Mouse (Mus musculus) heart, adult 2 months (tissue): ENCODE measurements at regions not wholly inside any gene's neighbourhood (a gene's known extent, or its start where the extent isn't known, plus 50 kb on each side); places are given as distances from the start of the nearest gene placed in this dataset.

Source experiments
- DNase-seq, 2 experiments: peaks; one replicate each; pipeline ENCODE4 v3.0.0; 2021
- H3K27ac ChIP-seq: fragments of 200-600 bp; 2 replicates; pipeline ENCODE4 v1.8.1; 2022
- H3K27me3 ChIP-seq: fragments of 200-500 bp; 2 replicates; pipeline ENCODE4 v1.6.1; 2012; ENCODE audit warnings: mild to moderate bottlenecking, low read length, inconsistent platforms, mixed read lengths; ENCODE audit not compliant: control insufficient read depth, insufficient read depth
- H3K36me3 ChIP-seq: fragments of 200-500 bp; 2 replicates; pipeline ENCODE4 v1.6.1; 2012; ENCODE audit warnings: low read length, inconsistent platforms; ENCODE audit not compliant: control insufficient read depth, insufficient read depth
- H3K4me1 ChIP-seq: fragments of 200-500 bp; 2 replicates; pipeline ENCODE4 v1.6.1; 2011; ENCODE audit warnings: low read length; ENCODE audit not compliant: control insufficient read depth, insufficient read depth
- H3K4me3 ChIP-seq: fragments of 200-600 bp; 2 replicates; pipeline ENCODE4 v1.8.1; 2022
- H3K79me2 ChIP-seq: fragments of 200-500 bp; replicated peaks from 2 replicates; pipeline ENCODE4 v1.6.1; 2012; ENCODE audit warnings: mild to moderate bottlenecking, inconsistent platforms, low read length, moderate library complexity, mixed read lengths; ENCODE audit not compliant: control insufficient read depth, insufficient read depth
- H3K9ac ChIP-seq: fragments of 200-500 bp; 2 replicates; pipeline ENCODE4 v1.6.1; 2012; ENCODE audit warnings: low read depth, mild to moderate bottlenecking, control low read depth, inconsistent platforms, low read length, mixed read lengths
- CTCF ChIP-seq: fragments of 200-600 bp; IDR thresholded peaks from 2 replicates; pipeline ENCODE4 v1.8.1; 2022; ENCODE audit warnings: antibody characterized with exemption, mild to moderate bottlenecking, moderate library complexity
- EP300 ChIP-seq: fragments of 200-500 bp; IDR thresholded peaks from 2 replicates; pipeline ENCODE4 v1.6.1; 2011; ENCODE audit warnings: low read depth, low read length, control low read depth; ENCODE audit not compliant: insufficient read depth
- POLR2A ChIP-seq: fragments of 200-500 bp; IDR thresholded peaks from 2 replicates; pipeline ENCODE4 v1.6.1; 2011; ENCODE audit warnings: mild to moderate bottlenecking, low read depth, low read length, control low read depth; ENCODE audit not compliant: insufficient read depth
- WGBS: fragments of 180-500 bp; shearing (Covaris S2); methylation state at CpG from one replicate; pipeline ENCODE4 v1.1.7; 2018; 5-methylcytosine and 5-hydroxymethylcytosine counted together
- intact Hi-C: fragments of 180-260 bp; cut with DNase I; formaldehyde crosslinking; loops from one replicate; pipeline ENCODE4 v1.15.1; 2025

DNA sequence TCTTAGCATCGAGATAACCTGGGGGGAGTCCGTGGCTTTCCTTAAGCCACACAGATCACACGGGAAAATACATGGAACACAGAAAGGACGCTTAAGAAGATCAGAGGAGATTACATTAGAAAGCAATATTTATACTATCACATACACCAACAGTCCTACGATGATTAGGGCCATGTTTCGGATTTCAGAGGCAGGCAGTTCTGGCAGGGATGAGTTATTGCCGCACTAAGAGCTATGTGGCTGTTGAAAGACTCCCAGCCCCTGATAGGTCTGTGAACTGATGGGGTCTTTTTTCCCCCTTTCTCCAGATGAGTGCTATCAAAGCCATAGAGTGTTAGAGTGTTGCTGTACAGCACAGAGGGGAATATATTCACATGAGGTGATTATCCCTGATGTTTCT, 358.6 kb upstream of the Hand2 start:
- Histone ChIP-seq H3K4me3 (no peak overlapping the region), H3K4me1 (no peaks in the 10 kb centered on the region), H3K9ac (no peak overlapping the region), H3K27ac (no peak overlapping the region), H3K79me2 (no peaks in the 10 kb centered on the region), H3K27me3 (no peaks in the 10 kb centered on the region), H3K36me3 (no peaks in the 10 kb centered on the region)
- no peak for TF ChIP-seq CTCF
- no peak for TF ChIP-seq EP300
- TF ChIP-seq POLR2A, result no peak
- intact Hi-C loops, result no loop called here
- no peak for DNase-seq
- 81% methylated on average over 7 of the region's 7 CpGs for WGBS

GRCm38 (mm10) chr8:56970311-56970710, 350.5 kb upstream of the Hand2 start:
- intact Hi-C loops, result no loop called here
- DNase-seq, result no peak
- Histone ChIP-seq H3K27me3 (no peaks in the 10 kb centered on the region), H3K9ac (no peak overlapping the region), H3K4me1 (no peaks in the 10 kb centered on the region), H3K79me2 (no peaks in the 10 kb centered on the region), H3K36me3 (no peaks in the 10 kb centered on the region), H3K27ac (no peak overlapping the region), H3K4me3 (no peak overlapping the region)
- 46% methylated on average over 3 of the region's 3 CpGs for WGBS
- TF ChIP-seq POLR2A, result no peak
- no peak for TF ChIP-seq CTCF
- TF ChIP-seq EP300, result no peak

DNA sequence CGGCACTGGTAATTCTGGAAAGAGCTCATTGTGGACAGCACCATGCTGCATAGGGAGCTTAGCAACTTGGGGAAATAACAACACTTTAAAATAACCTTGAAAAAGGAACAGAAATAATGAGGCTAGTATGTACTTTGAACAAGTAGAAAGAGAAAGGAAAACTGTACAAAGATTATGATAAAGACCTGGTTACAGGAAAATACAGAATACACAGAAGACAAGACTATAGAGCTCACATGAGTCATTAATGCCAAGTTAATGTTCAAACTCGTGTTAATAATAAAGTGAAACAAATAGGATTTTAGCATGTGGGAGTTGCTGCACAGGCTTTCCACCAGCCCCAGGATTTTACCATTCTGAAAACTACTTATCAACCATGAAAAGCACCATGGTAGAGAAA, 341.8 kb upstream of the Hand2 start:
- no peak overlapping the region for H3K9ac ChIP-seq
- H3K4me3 ChIP-seq, result peak overlapping the region; percentile 17
- TF ChIP-seq POLR2A (no peak), EP300 (no peak), CTCF (no peak)
- WGBS, result 43% methylated on average over 2 of the region's 2 CpGs
- H3K36me3 ChIP-seq, result no peaks in the 10 kb centered on the region
- no peaks in the 10 kb centered on the region for H3K79me2 ChIP-seq
- H3K4me1 ChIP-seq, result no peaks in the 10 kb centered on the region; the same call in 1 of the 2 replicates
- intact Hi-C loops, result no loop called here
- H3K27me3 ChIP-seq, result no peaks in the 10 kb centered on the region
- H3K27ac ChIP-seq, result no peak overlapping the region
- DNase-seq, result no peak

DNA sequence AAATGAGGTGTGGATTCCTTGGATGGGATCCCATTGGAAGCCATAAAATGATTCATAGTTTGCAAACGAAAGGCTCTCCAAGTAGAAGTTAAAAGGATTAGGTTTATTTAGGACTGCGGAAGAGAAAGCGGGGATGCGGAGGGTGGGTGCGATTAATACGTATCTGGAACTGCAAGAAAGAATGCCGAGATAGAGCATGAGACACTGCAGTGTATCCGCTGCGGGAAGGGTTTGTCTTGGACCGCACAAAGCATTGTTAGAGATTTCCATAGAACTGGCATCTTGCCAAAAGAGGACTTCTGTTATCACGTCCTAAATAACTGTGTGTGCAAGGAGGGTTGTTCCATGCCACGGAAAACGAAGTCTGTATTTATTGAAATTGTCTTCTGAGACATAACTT, 341.4 kb upstream of the Hand2 start:
- Histone ChIP-seq H3K36me3 (no peaks in the 10 kb centered on the region), H3K79me2 (no peaks in the 10 kb centered on the region), H3K4me3 (peak overlapping the region; percentile 17), H3K27ac (no peak overlapping the region), H3K27me3 (no peaks in the 10 kb centered on the region), H3K4me1 (no peaks in the 10 kb centered on the region; the same call in 1 of the 2 replicates), H3K9ac (no peak overlapping the region)
- 22% methylated on average over 13 of the region's 13 CpGs for WGBS
- peak; percentile 4 to 17 for DNase-seq
- no peak for TF ChIP-seq CTCF
- TF ChIP-seq POLR2A, result no peak
- TF ChIP-seq EP300, result no peak
- intact Hi-C loops, result no loop called here

- intact Hi-C loops, result no loop called here
- H3K4me1 ChIP-seq, result no peaks in the 10 kb centered on the region
- no peaks in the 10 kb centered on the region for H3K79me2 ChIP-seq
- no peaks in the 10 kb centered on the region for H3K36me3 ChIP-seq
- H3K27ac ChIP-seq, result no peak overlapping the region
- H3K9ac ChIP-seq, result no peak overlapping the region
- DNase-seq, result no peak
- WGBS, result 77% methylated on average over 6 of the region's 6 CpGs
- no peak overlapping the region for H3K4me3 ChIP-seq
- H3K27me3 ChIP-seq, result no peaks in the 10 kb centered on the region
- TF ChIP-seq CTCF (no peak), POLR2A (no peak), EP300 (no peak)
These were observed 310.3 kb upstream of the Hand2 start for GRCm38 (mm10) chr8:57010318-57011024.

DNA sequence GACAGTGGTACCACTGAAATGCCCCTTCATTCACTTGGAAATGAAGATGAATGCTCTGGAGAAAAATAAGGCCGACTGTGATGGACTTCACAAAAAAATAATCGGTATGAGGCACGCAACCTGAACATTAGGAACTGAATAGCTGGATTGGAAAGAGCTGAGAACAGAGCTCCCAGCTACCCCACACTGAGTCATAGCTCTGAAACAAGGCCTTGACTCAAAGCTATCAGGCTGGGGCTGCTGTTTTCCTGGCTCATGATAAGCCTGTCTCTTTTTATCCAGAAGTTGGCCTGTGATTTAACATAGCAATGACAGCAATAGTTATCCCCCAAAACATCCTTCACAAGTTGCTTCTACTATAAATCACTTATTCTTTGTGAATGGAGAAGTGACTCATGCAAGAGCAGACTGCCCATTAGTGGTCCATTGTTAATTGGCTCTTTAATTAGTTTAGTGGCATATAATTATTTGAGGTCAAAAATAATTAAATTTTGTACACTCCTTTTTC, 306.9 kb upstream of the Hand2 start:
- intact Hi-C loops, result no loop called here
- Histone ChIP-seq H3K27ac (no peak overlapping the region), H3K9ac (no peak overlapping the region), H3K4me3 (no peak overlapping the region), H3K27me3 (no peaks in the 10 kb centered on the region), H3K79me2 (no peaks in the 10 kb centered on the region), H3K4me1 (no peaks in the 10 kb centered on the region), H3K36me3 (no peaks in the 10 kb centered on the region)
- TF ChIP-seq CTCF (no peak), EP300 (no peak), POLR2A (no peak)
- DNase-seq, result no peak
- WGBS, result 23% methylated on average over 3 of the region's 3 CpGs
